Mouse (Mus musculus): ENCODE results near the gene Tssk3.
"Not testable (repeated sequence)": the region's sequence is repeated elsewhere in the genome, so short reads cannot be mapped to it uniquely, and the experiment has no call there.

Tssk3 gene

DNA sequence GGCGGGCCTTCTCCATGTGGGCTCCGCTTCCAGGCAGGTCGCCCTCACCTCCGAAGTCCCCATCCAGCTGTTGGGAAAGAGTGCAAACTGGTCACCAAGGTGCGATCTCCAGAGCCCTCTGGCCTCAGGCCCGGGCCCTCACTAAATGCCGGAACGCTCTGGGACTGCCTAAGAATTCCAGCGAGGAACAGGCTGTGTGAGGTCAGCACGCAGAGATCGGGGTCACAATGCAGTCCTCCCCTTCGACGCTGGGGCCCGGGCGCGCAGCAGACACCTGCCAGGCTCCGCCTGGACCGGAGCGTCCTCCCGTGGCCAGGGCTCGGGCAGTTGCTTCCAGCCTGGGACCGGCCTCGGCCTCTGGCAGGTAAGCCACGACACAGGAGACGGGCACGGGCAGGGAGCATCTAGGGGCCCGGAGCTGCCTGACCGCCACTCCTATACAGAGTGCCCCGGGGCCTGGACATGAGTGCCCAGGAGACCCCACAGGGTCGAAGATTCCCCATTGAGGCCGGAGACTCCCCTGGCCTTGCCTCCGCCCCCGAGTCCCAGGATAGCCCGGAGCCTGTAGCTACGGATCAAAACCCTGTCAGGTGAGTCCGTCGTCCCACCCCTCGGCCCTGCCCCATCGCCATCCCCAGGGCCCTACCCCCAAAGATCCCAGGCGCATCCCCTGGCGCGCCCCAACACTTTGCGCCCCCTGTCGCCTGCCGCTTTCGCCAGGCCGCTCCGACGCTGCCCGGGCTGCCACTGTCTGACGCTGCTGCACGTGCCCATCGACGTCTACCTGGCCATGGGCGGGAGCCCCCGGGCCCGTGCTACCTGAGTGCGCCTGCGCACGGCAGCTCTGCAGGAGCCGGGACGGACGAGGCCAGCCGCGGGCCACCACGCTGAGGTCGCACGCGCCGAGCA is at the start of gene Tssk3, which contains the start of gene Fam229a:
Gene Tssk3, minus strand, starts transcription at position 51 of the 909 bp plus-strand sequence.
Gene Fam229a, plus strand, starts transcription at position 219 of the 909 bp plus-strand sequence.
- peak; percentile 38 to 67 for DNase-seq (ENCODE audit: low spot score in 2 of 2)

- DNase-seq (ENCODE audit: low spot score in 2 of 2) = peak in 1 of 2 experiments; percentile 61
Measured at GRCm38 (mm10) chr4:129540012-129540411, 49.2 kb upstream of the Tssk3 start.

GRCm38 (mm10) chr4:129528901-129529300 is 38.1 kb upstream of the Tssk3 start:
- not testable (repeated sequence) for DNase-seq (ENCODE audit: low spot score in 2 of 2)

DNA sequence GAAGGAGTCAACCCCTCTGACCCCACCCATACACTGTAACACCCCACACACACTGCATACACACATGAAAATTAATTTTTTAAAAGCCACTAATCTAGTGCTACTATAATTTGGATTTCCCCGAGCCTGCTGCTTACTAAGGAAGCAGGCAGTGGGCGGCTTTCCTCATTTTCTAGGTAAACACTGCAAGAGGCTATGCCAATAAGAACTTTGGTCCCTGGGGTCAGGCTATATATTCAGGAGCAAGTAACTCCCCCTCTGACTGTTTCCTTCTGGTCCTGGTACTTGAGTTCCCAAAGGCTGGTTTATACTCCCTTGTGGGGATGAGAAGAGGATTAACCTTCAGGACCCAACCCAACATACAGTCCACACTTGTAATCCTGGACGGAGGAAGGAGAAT is 35.1 kb upstream of the Tssk3 start:
- DNase-seq (ENCODE audit: low spot score in 2 of 2) = no peak

DNA sequence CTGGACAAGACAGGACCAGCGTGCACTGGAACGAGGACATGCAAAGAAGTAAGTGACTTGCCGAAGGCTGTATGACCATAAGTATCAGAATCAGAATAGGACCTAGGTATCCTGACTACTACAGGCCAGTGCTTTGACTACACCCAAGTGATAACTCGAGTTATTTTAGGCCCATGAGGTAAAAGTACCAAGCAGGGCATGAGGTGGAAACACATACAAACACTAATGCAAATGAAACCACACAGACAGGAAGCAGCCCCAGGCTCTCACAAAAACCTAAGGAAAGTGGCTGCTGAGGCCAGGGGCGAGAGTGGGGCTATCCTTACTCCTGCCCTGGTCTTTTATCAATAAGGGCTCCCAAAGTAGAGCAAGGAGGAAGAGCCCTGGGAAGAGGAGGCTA is 34.5 kb upstream of the Tssk3 start:
- peak in 1 of 2 experiments; percentile 44 for DNase-seq (ENCODE audit: low spot score in 2 of 2)

- DNase-seq (ENCODE audit: low spot score in 2 of 2) = no peak
Measured at GRCm38 (mm10) chr4:129518519-129518918, 27.7 kb upstream of the Tssk3 start.

DNA sequence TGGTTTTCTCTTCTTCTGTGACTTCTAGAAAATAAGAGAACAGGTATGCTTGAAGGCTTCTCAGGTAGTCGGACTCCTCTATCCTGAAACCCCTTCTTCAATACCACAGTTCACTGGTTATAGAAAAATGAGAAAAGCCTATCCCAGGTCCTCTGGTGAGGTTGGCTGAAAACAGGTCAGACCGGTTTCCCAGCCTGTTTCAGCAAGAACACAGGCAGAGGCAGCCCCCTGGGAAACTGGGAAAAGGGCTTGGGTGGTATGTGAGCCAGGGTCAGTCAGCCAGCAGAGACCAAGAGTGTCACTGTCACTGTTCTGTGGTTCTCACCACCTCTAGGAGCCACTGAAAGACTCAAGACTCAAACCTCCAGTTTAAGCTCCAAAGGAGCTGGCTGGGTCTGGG is 26.1 kb upstream of the Tssk3 start:
- no peak for DNase-seq (ENCODE audit: low spot score in 2 of 2)

GRCm38 (mm10) chr4:129514300-129514898 is 23.6 kb upstream of the Tssk3 start:
- DNase-seq (ENCODE audit: low spot score in 2 of 2) = peak; percentile 22 to 57

DNA sequence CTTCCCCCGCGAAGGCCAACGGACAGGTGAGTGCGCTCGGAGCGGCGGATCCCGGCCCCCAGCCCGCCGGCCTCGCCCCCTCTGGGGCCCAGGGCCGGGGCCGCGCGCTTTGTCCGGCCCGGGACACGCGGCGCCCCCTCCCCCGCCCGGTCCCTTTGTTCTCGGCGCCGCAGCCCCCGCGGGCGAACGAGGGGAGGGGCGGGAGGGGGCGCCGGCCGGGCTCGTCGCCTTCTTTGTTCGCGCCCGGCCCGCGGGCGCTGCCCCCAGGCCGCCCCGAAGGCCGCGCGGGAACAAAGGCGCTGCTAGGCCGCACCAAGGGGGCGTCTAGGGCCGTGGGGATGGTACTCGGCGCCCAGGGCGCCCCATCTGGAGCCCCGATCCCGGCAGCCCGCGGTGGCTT is 23.1 kb upstream of the Tssk3 start:
- DNase-seq (ENCODE audit: low spot score in 2 of 2) = no peak

DNA sequence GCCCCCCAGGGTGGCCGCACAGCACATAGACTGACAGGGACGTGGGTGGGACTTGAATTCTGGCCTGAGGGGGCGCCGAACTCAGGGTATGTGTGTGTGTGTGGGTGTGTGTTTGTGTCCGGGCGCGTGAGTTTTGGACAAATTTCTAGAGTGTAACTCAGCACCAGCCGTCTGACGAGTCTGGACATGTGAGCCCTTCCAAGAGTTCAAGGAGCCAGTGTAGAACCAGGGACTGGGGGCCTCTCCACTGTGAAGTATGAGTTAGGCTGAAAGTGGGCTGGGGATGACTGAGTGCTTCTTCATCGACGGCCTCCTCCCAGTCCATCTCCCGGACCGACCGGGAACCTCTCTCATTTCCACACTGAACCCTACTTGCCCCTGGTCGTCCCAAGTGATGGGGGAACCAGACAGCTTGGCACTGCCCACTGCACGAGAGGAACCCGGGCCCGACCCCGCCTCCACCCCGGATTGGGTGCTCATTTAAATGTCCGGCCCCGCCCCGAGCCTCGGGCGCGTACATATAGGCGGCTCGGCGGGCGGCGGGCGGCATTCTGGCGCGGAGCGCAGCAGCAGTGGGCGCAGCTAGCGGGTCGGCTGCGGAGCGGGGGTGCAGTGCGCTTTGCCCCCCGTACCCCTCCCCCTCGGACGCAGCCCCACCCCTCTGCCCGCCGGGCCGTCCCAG is 22.4 kb upstream of the Tssk3 start, which contains the start of gene Marcksl1:
Gene Marcksl1, plus strand, starts transcription at position 496 of the 682 bp plus-strand sequence.
- DNase-seq (ENCODE audit: low spot score in 2 of 2) = peak; percentile 64 to 85

DNA sequence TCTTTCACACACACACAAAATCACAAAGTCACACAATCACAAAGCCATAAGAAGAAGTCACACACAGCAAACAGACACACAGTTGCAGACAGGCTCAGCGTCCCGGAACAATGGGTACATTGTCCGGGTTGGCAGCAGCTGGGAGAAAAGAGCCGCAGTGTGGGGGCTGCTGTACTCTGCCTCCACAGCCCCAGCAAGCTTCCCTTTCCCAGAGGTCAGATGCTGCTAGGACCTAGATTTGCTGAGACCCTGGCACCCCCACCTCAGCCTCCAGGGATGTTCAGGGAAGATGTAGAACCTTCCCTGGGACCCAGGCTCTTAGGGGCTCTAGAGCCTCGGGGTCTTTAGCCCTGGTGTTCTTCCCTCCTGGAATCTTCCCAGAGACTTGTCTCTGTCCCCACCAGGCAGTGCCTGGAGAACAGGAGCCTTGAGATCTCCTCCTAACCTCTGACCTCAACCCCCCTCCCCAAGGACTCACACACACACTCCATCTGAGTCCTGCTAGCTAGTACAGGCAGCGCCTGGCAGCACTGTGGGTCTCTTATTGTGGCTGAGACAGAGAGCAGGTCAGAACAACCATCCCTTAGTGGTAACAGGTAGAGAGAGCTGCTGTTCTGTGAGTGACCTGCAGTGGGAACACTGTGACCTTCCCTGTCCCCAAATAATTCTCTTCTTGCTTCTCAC is 20.7 kb upstream of the Tssk3 start:
- DNase-seq (ENCODE audit: low spot score in 2 of 2) = no peak

DNA sequence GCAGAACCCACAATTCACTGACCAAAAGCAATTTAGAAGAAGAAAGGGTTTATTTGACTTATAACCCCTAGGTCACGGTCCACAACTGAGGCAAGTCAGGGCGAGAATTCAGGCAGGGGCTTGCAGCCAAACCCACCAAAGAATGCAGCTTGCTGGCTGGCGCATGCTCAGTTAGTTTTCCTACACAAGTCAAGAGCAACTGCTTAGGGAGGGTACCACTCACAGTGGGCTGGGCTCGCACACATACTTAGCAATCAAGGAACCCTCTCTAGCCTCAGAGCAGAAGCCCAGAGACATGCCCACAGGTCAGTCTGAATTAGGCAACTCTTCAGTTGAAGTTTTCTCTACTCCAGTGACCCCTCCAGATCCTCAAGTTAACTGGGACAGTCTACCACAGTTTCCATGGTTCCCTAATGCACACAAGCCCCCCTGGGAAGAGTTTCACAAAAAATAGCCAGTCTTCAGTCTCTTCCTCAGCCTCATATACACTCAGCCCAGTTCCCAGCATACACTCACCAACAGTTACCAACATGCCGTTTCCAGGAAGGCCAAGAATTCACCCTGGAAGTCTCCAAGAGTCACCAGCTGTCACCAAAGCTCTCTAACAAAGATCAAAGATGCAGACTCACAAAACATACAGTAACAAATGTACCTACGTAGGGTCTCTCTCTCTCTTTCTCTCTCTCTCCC is 20.0 kb upstream of the Tssk3 start:
- DNase-seq (ENCODE audit: low spot score in 2 of 2) = no peak

- no peak for DNase-seq (ENCODE audit: low spot score in 2 of 2)
Measured at GRCm38 (mm10) chr4:129509650-129510049, 18.8 kb upstream of the Tssk3 start.

DNA sequence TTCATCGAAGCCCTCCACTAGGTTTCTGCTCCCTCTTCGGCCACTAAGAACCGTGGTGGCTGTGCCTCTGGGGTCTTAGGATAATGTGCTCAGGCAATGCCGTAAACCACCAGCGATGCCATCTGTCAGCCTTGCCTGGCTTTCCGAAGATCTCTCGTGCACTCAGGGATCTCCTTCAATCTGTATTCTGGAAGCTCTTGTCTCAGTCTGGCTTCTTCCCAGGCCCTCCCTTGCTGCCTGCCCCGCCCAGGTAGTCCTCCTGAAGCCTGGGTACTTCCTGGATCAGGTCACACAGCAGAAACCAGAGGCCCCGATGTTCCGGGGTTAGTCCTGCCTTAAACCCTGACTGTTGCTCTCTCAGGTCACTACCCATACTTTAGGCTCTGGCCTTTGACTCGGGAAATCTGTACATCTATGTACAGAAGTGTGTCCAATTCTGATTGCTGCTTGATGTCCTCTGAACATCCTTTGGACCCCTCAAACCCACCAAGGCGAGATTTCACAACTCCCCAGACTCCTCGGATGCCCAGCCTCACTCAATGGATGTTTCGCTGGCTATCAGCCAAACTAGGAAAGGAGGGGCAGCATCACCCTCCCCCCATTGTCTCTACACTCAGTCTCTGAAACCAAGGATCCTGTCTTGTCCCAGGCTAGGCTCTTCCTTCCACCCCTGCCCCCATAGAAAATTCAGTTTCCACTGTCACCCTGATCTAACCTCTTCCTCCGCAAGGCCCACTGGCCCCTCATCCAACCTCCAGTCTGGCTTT is 18.2 kb upstream of the Tssk3 start:
- no peak for DNase-seq (ENCODE audit: low spot score in 2 of 2)

GRCm38 (mm10) chr4:129508237-129508515 is 17.4 kb upstream of the Tssk3 start:
- no peak for DNase-seq (ENCODE audit: low spot score in 2 of 2)

DNA sequence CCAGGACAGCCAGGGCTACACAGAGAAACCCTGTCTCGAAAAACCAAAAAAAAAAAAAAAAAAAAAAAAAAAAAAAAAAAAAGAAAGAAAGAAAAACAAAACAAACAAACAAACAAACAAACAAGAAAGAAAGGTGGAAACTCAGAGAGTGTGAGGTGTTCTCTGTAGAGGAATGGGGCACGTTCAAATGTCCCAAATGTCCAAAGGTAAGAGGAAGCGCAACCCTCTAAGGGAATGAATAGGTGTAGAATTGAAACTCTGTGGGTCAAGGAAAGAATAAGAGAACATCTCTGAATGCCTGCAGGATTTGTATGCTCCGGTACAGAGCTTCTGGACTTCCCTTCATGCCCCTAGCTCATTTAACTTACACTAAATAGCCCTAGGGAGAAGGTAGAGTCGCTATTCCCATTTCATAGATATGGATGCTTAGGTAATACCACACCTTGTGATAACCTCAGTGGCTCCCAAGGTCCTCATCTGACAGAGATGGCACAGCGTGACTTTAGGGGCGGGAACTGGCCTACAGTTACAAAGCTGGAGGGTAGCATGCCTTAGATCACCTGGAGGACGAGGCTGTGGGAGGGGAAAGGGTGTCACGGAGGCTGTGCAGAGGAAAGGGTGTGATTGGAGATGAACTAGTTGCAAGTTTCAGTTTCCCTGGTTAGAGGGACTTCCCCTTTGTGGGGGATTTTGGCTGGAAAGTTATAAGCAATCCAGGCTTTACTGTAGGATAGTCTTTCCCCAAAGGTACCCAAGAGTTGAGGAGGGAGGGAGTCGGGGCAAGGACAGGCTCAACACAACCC is 16.8 kb upstream of the Tssk3 start:
- DNase-seq (ENCODE audit: low spot score in 2 of 2) = no peak

- no peak for DNase-seq (ENCODE audit: low spot score in 2 of 2)
Measured at GRCm38 (mm10) chr4:129505511-129505910, 14.7 kb upstream of the Tssk3 start.

DNA sequence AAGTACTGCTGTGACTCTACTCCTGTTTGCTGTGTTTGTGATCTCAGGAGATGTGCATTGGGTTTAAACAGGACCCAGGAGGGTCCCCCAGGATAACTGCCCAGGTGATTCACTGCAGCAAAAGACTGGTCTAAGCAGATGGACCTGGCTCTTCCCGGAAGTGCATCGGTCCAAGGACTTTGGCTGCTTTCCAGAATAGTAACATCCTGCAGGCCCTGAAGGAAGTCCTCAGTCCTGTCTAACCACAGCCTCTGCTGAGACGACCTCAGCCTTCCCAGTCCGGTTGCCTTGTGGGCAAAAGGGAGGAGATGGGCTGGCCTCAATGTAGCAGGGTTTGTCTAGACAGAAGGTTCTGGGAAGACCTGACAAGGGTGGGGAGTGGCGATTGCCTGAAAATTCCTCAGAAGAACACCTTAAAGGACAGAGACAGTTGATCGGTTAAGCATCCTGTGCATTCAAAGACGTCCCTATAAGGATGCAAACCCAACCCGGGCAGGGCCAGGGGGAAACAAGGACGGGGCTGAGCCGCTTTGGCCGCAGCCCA is 12.2 kb upstream of the Tssk3 start:
- DNase-seq (ENCODE audit: low spot score in 2 of 2) = no peak

DNA sequence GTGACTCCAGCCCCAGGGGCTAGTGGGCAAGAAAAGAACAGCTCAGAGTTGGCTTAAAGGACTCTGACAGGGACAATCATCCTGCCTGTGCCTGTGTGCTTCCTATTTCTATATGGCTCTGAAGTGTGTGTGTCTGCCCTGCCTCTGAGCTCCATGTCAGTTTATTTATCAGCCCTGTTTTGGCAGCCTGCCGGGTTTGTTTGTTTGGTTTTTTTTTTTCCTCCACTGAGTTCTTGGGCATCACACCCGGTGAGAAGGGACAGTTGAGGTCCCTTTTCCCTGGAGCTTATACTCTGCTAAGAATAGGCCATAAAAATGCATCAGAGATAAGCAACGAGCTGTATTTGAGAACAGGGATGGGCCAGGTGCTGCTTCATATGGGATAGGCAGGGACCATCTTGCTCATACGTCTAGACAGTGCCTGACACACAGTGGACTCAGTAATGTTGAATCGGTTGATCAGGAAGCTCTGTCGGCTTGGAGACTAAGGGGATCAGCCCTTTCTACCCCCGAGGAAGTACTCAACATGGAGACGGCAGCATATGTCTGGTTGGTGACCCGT is 11.6 kb upstream of the Tssk3 start:
- DNase-seq (ENCODE audit: low spot score in 2 of 2) = no peak

Measured in natural killer cell, adult 2 months (primary cell).